Mouse (Mus musculus): ENCODE results near the gene Ndufc2.

Ndufc2 gene

GRCm38 (mm10) chr7:97387561-97388147 lies 12.1 kb upstream of the Ndufc2 start:
- DNase-seq (ENCODE audit: low read depth): no peak

GRCm38 (mm10) chr7:97388541-97388940 lies 11.3 kb upstream of the Ndufc2 start:
- DNase-seq (ENCODE audit: low read depth): no peak

GRCm38 (mm10) chr7:97391293-97392078 lies 8.3 kb upstream of the Ndufc2 start:
- DNase-seq (ENCODE audit: low read depth): no peak

- no peak for DNase-seq (ENCODE audit: low read depth)
Observed at GRCm38 (mm10) chr7:97392079-97392445, 7.7 kb upstream of the Ndufc2 start.

GRCm38 (mm10) chr7:97394375-97394774 lies 5.4 kb upstream of the Ndufc2 start:
- no peak for DNase-seq (ENCODE audit: low read depth)

- DNase-seq (ENCODE audit: low read depth): no peak
Observed at GRCm38 (mm10) chr7:97398943-97399342, 860 bp upstream of the Ndufc2 start.

- DNase-seq (ENCODE audit: low read depth): no peak
Observed at GRCm38 (mm10) chr7:97407145-97407544, 7.3 kb downstream of the Ndufc2 start.

- no peak for DNase-seq (ENCODE audit: low read depth)
Observed at GRCm38 (mm10) chr7:97411106-97411505, 11.3 kb downstream of the Ndufc2 start.

GRCm38 (mm10) chr7:97411575-97411974 lies 11.8 kb downstream of the Ndufc2 start:
- DNase-seq (ENCODE audit: low read depth): no peak

GRCm38 (mm10) chr7:97413981-97414380 lies 14.2 kb downstream of the Ndufc2 start:
- DNase-seq (ENCODE audit: low read depth): no peak

GRCm38 (mm10) chr7:97414426-97414825 lies 14.6 kb downstream of the Ndufc2 start:
- DNase-seq (ENCODE audit: low read depth): no peak

GRCm38 (mm10) chr7:97414915-97415687 lies 15.3 kb downstream of the Ndufc2 start:
- DNase-seq (ENCODE audit: low read depth): no peak

GRCm38 (mm10) chr7:97416473-97416872 lies 16.7 kb downstream of the Ndufc2 start:
- DNase-seq (ENCODE audit: low read depth): no peak

GRCm38 (mm10) chr7:97416906-97417777 lies 17.3 kb downstream of the Ndufc2 start, which contains the start of gene Thrsp:
TSS of gene Thrsp (minus strand) at chr7:97417730.
- DNase-seq (ENCODE audit: low read depth): no peak

GRCm38 (mm10) chr7:97418717-97419116 lies 18.9 kb downstream of the Ndufc2 start:
- DNase-seq (ENCODE audit: low read depth): no peak

- no peak for DNase-seq (ENCODE audit: low read depth)
Observed at GRCm38 (mm10) chr7:97419163-97419562, 19.4 kb downstream of the Ndufc2 start.

GRCm38 (mm10) chr7:97420406-97420805 lies 20.6 kb downstream of the Ndufc2 start:
- no peak for DNase-seq (ENCODE audit: low read depth)

- DNase-seq (ENCODE audit: low read depth): no peak
Observed at GRCm38 (mm10) chr7:97420958-97421651, 21.3 kb downstream of the Ndufc2 start.

GRCm38 (mm10) chr7:97423754-97424153 lies 24.0 kb downstream of the Ndufc2 start:
- DNase-seq (ENCODE audit: low read depth): no peak

- peak; percentile 74 for DNase-seq (ENCODE audit: low read depth)
Observed at GRCm38 (mm10) chr7:97424621-97425245, 24.9 kb downstream of the Ndufc2 start.

GRCm38 (mm10) chr7:97426566-97426965 lies 26.8 kb downstream of the Ndufc2 start:
- no peak for DNase-seq (ENCODE audit: low read depth)

All from c-Kit-positive CD71-negative TER-119-negative erythroid progenitor cells, embryonic 14.5 days (primary cell).